Mouse (Mus musculus): ENCODE measurements around the gene Rbm11.

Gene Rbm11

DNA sequence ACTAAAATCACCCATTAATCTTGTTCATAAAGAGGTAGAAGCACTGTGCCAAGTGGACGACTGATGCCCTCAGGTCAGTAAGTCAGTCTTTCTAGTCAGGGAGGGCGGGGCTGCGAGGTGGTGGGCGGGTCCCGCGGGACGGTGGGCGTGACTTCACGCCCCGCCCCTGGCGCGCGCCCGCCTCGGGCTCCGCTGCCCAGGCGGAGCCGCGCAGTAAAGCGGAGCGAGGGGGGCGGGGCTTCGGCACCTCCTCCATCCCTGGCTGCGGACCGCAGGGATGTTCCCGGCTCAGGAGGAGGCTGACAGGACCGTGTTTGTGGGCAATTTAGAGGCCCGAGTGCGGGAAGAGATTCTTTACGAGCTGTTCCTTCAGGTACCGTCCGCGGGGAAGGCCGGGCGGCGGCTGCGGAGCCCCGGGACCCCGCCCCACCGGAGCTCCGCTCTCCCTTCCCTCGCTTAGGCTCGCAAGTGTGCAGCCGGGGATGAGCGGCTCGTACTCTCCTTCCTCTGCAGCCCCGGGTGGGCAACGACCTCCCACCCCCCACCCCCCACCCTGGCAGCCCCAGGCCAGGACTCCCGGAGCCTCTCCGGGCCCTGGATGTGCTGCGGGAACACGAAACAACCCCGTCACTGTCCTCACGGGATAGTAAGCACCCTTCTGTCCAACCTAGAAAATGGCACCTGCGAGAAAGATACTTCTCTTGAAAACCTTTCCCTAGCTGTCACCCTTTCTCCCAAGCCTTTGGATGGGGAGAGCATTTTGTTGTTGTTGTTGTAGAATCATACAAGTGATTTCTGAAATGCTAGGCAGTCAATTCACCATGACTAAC, at the start of gene Rbm11:
Rbm11 (plus strand) TSS at position 174 of the 830 bp plus-strand sequence.
- in situ Hi-C loops (cut with MseI, MboI), result no loop called here

DNA sequence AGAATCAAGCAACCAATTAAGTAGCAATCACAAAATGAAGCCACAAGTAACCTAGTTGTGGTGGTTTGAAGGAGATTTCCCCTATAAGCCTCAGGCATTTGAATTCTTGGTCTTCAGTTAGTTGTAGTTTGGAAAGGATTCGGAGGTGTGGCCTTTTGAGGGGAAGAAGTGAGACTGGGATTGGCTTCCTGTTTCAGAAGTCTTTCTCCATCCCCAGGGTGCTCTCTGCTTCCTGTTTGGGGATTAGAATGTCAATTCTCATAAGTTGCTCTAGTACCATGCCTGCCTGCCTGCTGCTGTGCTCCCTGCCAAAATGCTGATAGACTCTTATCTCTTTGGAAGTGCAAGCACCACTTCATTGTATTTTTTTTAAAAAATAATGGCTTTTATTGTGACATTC, 47.3 kb upstream of the Rbm11 start:
- in situ Hi-C loops (cut with MseI, MboI), result no loop called here

DNA sequence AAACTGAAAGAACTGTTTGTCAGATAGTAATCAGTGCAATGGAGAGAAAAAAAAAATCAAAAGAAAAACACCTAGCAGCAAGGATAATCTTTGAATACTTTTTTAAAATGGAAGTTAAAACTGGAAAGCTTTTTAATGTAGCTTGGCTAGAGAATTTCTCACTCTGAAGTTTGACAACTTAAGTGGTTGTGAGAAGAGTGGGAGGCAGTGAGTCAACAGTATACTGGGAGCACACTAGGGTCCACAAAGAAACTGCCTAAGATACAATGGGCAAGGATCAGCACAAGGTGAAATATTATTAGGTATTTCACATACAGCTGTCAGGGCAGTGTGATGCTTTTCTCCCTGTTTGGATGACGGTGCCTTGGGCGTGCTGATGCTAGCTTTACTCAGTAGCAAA, 29.7 kb upstream of the Rbm11 start:
- in situ Hi-C loops (cut with MseI, MboI), result no loop called here

DNA sequence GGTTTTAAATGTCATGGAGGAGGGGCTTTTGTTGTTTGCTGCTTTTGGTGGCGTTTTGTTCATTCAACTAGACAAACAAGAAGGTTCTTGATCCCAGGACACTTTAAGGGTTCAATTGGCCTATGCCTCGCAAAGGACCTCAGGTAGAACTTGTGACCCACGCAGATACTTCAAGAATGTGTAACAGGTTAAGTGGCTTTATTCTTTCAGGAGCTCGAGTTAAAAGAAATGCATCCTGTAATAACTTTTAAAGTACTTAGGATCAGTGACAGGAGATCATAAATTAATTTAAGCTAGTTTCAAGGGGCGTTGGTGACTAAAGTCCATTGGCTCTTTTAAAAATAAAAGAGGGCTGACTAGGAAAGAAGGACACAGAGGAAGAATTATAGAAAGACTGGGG, 10.4 kb upstream of the Rbm11 start:
- in situ Hi-C loops (cut with MseI, MboI), result no loop called here

DNA sequence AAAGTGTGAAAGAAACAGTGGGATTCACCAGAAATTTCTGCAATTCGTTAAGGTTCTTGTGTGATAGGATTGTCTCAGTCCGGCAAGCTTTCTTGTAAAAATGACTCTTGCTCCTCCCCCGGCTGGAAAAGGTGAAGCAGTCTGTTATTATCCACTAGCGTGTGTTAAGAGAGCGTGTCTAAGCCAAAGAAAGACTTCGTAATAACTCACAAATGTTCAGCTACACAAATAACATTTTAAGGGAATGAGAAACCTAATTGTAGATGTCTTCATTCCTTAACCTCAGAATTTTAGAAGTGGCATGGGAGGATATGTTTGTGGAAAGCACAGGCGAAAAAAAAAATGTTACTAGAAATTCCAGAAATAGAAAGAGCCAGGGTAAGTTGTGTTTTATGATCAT, 6.7 kb upstream of the Rbm11 start, which contains the start of gene Lipi:
Lipi (minus strand) TSS at position 101 of the 400 bp plus-strand sequence.
- in situ Hi-C loops (cut with MseI, MboI), result no loop called here

DNA sequence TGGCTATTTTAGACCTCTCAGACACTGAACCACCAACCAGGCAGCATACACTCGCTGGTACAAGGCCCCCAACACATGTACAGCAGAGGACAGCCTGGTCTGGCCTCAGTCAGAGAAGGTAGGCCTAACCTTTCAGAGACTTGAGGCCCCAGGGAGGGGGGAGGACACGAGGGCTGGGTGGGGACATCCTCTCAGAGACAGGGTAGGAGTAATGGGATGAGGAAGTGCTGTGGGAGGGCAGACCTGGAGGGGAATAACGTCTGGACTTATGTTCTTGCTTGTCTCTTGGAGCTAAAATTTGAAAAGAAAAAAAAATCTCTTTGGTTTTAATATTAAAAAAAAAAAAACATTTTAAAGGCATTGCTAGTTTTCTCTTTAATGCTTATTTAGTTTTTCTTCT, 6.2 kb upstream of the Rbm11 start:
- in situ Hi-C loops (cut with MseI, MboI), result no loop called here

DNA sequence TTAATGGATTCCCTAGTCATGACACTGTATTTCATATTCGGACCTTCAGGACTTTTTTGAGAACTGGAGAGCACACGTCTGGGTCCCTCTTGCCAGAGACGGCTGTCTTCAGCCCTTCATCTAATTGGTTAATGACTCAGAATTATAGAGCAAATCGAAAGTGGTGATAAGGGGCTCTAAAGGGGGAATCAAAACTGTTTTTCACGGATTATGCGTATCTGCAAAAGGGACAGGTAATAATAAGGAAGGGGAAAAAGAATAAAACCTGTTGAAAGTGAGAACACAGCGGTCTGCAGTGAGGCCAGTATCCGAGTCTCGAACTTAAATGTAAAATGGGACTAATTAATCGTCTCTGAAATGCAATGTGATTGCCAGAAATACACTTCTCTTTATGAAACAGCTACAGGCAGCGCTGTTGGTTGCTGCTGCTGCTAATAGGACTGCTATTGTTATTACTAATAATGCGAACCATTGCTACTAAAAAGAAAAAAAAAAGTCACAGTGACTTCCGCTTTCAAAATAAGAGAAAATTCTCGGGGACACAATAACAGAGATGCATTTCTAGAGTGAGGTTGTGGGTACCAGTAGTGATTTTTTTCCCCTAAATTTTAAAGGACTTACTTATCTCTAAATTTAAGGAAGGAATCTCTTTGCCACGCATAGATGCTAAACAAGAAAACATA, 998 bp downstream of the Rbm11 start:
- in situ Hi-C loops (cut with MseI, MboI), result no loop called here

DNA sequence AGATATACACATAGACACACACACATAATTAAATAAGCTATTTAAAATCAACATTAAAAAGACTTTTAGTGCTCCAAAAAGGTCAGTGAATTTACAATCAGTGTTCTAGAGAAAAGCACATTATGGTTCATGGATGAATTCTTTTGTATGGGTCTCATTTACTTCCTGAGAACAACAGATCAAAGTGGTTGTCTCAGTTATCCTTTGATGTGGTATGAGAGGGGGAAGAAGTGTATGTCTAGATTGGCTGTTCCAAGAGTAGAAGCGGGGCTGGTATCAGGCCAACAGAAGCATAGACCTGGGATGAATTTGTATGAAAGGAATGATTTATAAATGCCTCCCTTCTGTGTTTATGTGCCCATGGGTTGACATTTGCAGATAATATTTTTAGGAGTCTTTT, 13.8 kb downstream of the Rbm11 start:
- in situ Hi-C loops (cut with MseI, MboI), result no loop called here

DNA sequence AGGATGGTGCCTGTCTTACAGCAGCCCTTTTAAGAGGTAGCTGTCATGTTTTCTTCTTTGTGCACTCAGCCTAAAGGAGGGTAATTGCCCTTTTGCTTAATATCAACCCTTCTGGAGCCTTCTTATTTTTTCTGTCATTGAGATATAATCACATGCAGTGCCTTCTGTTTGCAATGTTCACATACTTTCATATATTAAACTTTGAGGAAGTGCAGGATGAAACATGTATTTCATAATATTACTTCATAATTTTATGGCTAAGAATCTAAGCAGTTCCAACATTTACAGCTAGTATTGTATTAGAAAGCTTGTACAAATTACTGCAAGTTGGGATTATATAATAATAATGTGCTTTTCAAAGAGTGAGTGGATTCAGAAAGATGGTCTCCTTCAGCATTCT, 19.9 kb downstream of the Rbm11 start:
- in situ Hi-C loops (cut with MseI, MboI), result no loop called here

DNA sequence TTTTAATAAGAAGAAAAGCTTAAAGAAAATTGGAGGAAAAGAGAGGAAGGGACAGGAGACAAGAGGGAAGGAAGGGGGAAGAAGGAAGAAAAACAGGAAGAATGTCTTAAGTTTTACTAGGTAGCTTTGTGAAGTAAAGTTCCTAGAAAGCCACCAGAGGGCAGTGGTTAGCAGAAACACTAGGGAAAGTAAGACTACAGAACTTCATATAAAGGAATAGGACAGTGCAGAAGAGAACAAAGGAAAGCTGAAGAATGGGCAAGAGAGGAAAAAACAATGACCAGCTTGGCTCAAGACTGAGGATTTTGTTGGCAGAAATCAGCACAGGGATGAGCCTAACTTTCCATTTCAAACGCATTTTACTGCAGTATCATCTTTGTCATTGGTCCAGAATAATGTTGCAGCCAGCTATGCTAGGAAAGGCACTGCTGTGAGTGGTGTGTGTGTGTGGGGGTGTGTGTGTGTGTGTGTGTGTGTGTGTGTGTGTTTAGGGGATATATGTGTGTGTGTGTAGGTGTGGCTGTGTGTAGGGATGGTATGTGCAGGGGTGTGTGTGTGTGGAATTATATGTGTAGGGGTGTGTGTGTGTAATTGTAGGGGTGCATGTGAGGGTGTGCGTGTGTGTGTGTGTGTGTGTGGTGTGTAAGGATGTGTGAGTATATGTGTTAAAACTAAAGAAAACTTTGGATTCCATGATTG, 25.2 kb downstream of the Rbm11 start:
- in situ Hi-C loops (cut with MseI, MboI), result no loop called here

DNA sequence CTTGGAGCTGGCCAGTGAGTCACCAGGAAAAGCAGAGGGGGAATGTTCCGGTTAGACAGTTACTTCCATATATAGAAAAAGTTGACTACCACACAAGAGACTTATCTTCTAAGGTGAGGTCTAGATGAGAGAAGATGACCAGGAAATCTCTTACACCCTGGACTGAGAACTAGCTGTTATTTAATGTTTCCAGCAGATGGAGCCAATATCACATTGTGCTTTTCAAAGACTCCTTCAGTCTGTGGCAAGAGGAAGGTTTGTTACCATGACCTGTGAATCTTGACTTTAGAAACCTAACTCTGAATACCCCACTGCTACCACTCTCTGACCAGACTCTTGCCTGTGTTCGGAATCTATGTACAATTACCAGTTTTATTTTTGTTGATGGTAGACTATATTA, 35.2 kb downstream of the Rbm11 start:
- in situ Hi-C loops (cut with MseI, MboI), result no loop called here
